Mouse (Mus musculus) urinary bladder, postnatal 10 days (tissue): ENCODE results near the gene AC129217.1.

Experiments
- DNase-seq: peaks from one replicate; pipeline ENCODE4 v3.0.0; 2022; ENCODE audit warnings: low spot score

The AC129217.1 gene

DNA sequence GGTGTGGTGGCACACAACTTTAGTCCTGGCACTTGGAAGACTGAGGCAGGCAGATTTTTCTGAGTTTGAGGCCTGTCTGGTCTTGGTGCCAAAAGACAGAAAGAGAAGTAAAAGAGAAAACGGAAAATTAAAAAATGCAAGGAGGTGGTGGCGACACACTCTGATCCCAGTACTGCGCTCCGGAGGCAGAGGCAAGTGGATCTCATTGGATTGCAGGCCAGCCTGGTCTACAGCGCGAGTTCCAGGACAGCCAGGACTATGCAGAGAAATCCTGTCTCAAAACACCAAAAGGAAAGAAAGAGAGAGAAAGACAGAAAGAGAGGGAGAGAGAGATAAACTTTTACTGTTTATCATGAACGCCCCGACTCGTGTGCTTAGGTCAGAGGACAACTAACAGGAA, 41.3 kb downstream of the AC129217.1 start:
- DNase-seq: no peak

DNA sequence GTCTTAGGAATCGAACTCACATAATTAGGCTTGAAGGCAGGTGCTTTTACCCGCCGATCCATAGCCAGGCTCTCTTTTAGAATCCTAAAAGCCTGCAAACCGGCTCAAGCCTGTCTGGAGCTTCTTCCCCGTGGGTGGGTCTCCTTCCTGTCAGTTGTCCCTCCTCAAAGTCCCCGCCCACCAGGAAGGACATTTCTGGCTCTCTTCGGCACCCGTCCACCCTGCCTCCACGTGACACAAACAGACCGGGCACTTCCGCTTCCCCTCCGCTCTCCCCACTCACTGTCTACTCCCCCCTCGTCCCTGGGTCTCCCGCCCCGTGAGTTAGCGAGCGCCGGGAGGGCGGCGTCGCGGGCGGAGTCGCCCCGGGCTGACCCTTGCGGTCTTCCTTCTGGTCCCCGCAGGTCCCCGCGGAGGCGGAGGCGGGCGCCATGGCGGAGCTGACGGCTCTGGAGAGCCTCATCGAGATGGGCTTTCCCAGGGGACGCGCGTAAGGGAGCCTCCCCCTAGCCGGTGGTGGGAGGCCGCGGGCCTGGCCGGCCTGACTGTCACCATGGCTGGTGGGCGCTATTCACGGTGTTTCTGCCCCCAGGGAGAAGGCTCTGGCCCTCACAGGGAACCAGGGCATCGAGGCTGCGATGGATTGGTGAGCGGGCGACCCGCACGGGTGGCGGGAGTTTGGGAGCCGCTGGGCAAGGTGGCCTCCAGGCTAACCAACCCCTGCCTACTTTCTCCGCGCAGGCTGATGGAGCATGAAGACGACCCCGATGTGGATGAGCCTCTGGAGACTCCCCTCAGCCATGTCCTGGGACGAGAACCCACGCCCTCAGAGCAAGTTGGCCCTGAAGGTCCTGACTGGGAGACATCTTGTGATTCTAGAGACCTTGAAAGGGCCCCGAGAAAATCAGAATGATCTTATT, 42.0 kb downstream of the AC129217.1 start, which contains the start of gene Ubxn1:
TSS of gene Ubxn1 (plus strand) at position 230 of the 920 bp plus-strand sequence.
- DNase-seq: peak; percentile 86

DNA sequence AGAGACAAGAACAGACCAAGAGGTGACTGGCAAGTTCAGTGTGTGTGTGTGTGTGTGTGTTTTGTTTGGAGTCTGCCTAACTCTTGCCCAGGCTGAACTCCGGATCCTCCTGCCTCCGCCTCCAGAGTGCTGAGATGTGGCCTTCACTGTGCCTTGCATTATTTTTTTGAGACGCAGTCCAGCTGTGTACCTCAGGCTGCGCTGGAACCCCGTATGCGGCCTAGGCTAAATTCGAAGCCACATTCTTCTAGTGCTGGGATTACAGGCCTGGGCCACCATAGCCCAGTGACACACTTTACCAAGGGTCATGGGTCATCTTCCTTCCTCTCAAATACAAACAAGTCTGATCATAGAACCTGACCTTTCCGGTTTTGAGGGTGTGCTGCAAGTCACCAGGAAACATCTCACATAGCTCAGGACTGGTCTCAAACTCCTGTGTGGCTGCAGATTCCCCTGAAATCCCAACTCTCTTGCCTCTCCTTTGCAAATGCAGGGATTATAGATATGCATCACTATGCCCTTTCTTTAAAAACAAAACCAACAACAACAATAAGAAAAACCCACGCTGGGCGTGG, 42.8 kb downstream of the AC129217.1 start:
- no peak for DNase-seq

DNA sequence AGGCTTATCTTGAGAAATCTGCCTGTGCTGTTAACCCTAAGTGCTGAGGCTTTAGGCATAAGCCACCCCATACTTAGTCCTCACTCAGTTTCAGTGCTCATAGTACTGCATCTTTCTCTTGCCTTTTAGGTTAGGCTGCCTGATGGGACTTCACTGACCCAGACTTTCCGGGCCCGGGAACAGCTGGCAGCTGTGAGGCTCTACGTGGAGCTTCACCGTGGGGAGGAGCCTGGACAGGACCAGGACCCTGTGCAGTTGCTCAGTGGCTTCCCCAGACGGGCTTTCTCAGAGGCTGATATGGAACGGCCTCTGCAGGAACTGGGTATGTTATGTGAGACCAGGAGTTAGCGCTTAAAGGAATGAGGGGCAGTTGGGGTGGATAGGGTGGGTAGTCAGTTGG, 45.5 kb downstream of the AC129217.1 start:
- no peak for DNase-seq

DNA sequence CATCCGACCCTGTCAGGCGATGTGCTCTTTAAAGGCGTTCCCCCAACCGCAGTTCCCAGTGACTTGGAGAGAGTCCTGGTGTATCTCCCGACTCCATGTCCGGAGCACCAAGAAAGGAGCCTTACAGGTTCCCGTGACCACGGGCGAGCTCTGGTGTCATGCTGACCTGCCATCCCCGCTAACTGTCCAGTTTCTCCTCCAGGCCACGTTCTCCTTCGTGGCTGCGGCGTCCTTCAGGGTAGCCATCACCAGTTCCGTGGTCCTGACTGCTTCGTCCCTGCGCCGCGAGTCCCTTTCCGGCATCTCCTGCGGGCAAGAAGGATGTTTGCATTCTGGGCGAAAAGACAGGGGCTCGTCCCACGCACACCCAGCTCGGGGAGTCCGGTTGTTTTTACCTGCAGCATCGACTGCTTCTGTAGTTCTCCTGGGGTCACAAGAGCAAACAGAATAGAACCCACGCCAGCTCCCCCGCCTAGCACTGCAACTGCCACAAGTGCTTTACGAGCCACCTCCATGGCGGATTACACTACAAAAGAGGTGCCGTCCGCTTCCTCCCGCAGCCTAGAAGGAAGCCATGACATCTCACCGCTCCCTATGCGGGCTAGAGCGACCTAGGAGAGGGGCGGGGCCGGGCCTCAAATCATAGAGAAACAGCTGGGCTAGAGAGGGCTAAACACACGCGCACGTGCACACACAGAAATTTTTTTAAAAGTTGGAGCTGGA, 50.9 kb downstream of the AC129217.1 start, which contains the start of gene Uqcc3:
TSS of gene Uqcc3 (minus strand) at position 613 of the 723 bp plus-strand sequence.
- peak; percentile 54 for DNase-seq

DNA sequence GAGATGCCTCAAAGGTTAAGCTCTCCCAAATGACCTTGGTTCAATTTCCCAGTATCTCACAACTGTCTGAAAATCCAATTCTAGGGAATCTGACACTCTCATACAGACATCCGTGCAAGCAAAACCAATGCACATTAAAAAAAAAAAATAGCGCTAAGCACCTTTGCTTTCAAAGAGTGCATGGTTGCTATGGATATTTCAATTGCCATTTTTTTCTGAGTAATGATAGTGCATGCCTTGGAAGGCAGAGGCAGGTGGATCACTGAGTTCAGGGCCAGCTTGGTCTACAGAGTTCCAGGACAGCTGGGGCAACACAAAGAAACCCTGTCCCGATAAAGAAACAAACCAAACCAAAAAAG, 51.4 kb downstream of the AC129217.1 start:
- no peak for DNase-seq

DNA sequence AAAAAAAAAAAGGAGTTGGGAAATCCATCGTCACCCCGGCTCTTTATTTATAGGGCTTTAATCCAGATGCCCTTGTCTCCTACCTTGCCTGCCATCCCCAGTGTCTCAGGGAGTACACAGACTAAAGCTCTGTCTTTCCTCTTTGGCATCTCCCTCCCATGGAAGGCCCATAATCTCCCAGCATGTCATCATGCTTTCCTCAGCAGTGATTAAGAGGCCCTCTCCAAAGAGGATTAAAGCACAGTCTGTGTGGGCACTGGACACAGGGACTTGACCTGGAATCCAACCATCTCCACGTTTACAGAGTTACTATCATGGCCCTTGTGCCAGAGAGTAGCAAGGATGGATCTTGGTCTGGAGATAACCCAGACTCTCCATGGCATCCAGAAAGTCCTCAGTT, 54.0 kb downstream of the AC129217.1 start, which contains the start of the genes Lbhd1 and Gm49403:
TSS of gene Lbhd1 (plus strand) at position 117 of the 400 bp plus-strand sequence.
TSS of gene Gm49403 (plus strand) at position 315 of the 400 bp plus-strand sequence.
- no peak for DNase-seq

DNA sequence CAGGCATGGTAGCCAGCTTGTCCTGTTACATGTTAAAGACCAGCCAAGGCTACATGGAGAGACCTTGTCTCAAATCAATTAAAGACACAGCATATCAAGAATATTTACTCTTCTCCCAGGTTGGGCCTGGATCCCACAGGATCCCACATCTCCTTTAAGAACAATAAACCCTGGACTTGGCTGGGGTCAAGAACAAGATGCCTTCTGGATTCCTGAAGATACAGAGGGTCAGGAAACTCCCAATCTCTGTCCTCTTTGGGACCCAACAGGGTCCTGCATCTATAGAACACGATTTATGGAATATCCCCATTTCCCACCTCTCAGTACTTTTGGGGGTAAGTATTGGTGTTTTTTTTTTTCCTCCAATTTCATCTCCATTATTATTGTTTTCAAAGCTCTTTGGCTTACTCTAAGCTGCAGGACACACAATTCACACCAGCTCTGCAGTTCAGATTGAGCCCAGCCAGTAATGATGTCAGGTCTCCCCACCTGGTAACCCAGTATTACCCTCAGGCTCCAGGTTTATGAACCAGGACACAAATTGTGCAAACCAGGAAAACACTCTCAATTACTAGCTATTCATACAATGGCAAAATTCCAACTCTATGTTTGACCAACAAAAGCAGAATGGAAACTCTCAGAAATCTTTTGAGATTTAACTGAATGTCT, 57.5 kb downstream of the AC129217.1 start:
- no peak for DNase-seq

DNA sequence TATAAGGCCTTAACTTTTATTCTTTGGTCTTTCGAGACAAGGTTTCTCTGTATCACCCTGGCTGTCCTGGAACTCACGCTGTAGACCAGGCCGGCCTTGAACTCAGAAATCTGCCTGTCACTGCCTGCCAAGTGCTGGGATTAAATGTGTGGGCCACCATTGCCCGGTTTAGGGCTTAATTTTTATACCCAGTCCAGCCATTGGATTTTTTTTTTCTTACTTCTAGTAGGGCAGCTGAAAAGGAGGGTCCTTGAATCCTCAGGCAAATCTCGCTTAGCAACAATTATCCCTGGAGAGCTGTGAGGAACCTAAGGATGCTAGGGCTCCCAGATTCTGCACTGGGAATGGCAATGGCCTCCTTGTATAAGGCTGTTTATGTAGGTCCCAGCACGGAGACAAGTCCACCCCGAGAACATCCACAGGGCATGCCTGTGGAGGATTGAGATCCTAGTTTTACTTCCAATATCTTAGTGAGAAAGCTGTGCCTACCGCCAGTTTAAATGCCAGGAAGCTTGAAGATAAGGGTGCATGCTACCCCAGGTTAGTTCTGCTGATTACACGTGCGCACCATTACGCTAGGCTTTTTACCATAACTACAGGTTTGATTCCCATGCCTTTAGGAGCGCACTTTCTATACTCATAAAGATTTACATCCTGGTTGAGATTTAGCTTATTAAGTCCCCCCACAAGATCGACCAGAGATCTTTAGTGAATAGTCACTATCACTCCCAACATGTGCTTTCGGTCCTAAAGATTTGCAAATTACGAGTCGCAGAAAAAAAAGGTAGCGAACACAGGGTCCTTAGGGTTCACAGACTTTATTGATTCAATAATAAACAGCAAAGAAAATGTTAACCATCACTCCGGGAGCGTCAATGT, 58.3 kb downstream of the AC129217.1 start:
- DNase-seq: no peak

DNA sequence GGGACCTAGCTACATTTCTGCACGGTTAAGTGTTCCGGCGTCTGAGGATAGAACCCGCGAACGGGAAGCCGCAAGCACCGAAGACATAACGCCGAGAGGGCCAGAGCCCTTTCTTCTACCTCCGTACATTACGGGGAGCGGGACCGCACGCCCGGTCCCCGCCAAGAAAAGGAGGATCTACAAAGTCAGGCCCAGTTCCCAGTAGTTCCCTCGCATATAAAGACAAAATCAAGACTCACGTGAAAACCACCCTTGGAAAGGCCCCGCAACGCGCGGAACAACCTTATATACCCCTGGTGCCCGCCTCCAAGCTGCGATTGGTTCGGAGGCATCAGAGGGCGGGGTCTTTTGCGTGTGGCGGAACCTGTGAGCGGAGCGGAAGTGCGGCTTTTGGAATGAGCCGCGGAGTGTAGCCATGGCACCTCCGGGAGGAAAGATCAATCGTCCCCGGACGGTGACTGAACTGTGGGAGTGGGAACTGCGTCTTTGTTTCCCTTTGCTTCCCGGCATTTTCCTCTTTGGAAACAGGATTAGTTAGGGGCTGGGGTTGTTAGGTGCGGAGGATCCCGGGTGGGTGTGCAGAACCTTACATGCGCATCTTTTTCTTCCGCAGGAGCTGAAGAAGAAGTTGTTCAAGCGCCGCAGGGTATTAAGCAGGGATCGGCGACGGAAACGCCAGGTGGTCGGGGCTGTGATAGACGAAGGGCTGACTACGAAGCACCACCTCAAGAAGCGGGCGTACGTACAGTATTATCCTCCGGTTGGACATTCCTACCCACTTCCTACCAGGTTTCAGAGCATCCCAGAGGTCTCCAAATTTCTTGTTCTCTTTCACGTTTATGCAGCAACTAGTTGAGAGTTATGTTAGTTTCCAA, 59.2 kb downstream of the AC129217.1 start, which contains the start of the genes 1810009A15Rik and Gm49416:
TSS of gene 1810009A15Rik (plus strand) at position 343 of the 875 bp plus-strand sequence.
TSS of gene Gm49416 (plus strand) at position 416 of the 875 bp plus-strand sequence.
- DNase-seq: peak; percentile 83
